Mouse (Mus musculus) intestine, embryonic 14.5 days (tissue): ENCODE results near the gene Fsd1. TPM values are rescaled to one million over a fixed set of nuclear protein-coding genes. Genes with fewer than 3 reads are reported as not detected.

Experiments used
- ATAC-seq: fragments of 200-750 bp; cut with Nextera tagmentation; replicated peaks from 2 replicates; pipeline ENCODE4 v1.8.0; 2017; ENCODE audit warnings: low read depth, moderate number of reproducible peaks, moderate TSS enrichment, moderate library complexity; ENCODE audit not compliant: low FRiP score, low TSS enrichment
- DNase-seq: peaks from one replicate; pipeline ENCODE4 v3.0.0-alpha.2; 2018; ENCODE audit warnings: low spot score
- H3K27ac ChIP-seq: fragments of 300-500 bp; sonication (generic); 2 replicates; pipeline ENCODE4 v1.5.1; 2014; ENCODE audit warnings: low read depth, mild to moderate bottlenecking, control low read depth
- H3K27me3 ChIP-seq: fragments of 300-500 bp; sonication (generic); replicated peaks from 2 replicates; pipeline ENCODE4 v1.6.1; 2014; ENCODE audit warnings: low read length, control low read depth; ENCODE audit not compliant: control insufficient read depth, insufficient read depth
- H3K36me3 ChIP-seq: fragments of 300-500 bp; sonication (generic); 2 replicates; pipeline ENCODE4 v1.6.1; 2014; ENCODE audit warnings: low read length, control low read depth; ENCODE audit not compliant: control insufficient read depth, insufficient read depth
- H3K4me1 ChIP-seq: fragments of 300-500 bp; sonication (generic); replicated peaks from 2 replicates; pipeline ENCODE4 v1.6.1; 2014; ENCODE audit warnings: low read length, control low read depth, mixed read lengths; ENCODE audit not compliant: control insufficient read depth, insufficient read depth
- H3K4me2 ChIP-seq: fragments of 300-500 bp; sonication (generic); 2 replicates; pipeline ENCODE4 v1.6.1; 2014; ENCODE audit warnings: low read length
- H3K4me3 ChIP-seq: fragments of 300-500 bp; sonication (generic); 2 replicates; pipeline ENCODE4 v1.5.1; 2014; ENCODE audit warnings: low read depth, low read length, control low read depth, mixed read lengths
- H3K9ac ChIP-seq: fragments of 300-500 bp; sonication (generic); 2 replicates; pipeline ENCODE4 v1.6.1; 2014; ENCODE audit warnings: mild to moderate bottlenecking, low read length
- H3K9me3 ChIP-seq: fragments of 300-500 bp; sonication (generic); 2 replicates; pipeline ENCODE4 v1.6.1; 2016; ENCODE audit warnings: low read length, control low read depth; ENCODE audit not compliant: control insufficient read depth
- WGBS: fragments of 180-500 bp; shearing (Covaris S2); extraction: QIAGEN DNeasy Blood & Tissue Kit; methylation state at CpG from one replicate; pipeline ENCODE4 v1.1.7; 2014; 5-methylcytosine and 5-hydroxymethylcytosine counted together
- polyA plus RNA-seq: library from polyadenylated mRNA; unstranded; fragments of >200 nt; fragmentation: Nextera tagmentation; extraction: Ambion mirVana; gene quantifications from 2 replicates; pipeline ENCODE4 v1.2.1, GENCODE M21; 2014

The Fsd1 gene
- polyA plus RNA-seq, 1 experiment from 2014 or later = 16.9 TPM

GRCm38 (mm10) chr17:56009962-56010240, 23.6 kb downstream of the Fsd1 start:
- Histone ChIP-seq H3K4me2 (peak overlapping the region; percentile 100), H3K4me3 (peak overlapping the region; percentile 94), H3K9ac (peak overlapping the region; percentile 70), H3K36me3 (peaks cover 33% of the 10 kb centered on the region), H3K9me3 (no peaks in the 10 kb centered on the region), H3K27ac (no peak overlapping the region), H3K27me3 (no peaks in the 10 kb centered on the region), H3K4me1 (peaks cover 20% of the 10 kb centered on the region)
- WGBS = 35% methylated on average over 2 of the region's 2 CpGs
- DNase-seq (no peak), ATAC-seq (no peak)

- Histone ChIP-seq H3K9ac (peak overlapping the region; percentile 22; the same call in 1 of the 2 replicates), H3K4me2 (peak overlapping the region; percentile 100), H3K36me3 (peaks cover 37% of the 10 kb centered on the region), H3K27me3 (no peaks in the 10 kb centered on the region), H3K9me3 (no peaks in the 10 kb centered on the region), H3K4me3 (peak overlapping the region; percentile 94), H3K27ac (no peak overlapping the region), H3K4me1 (peaks cover 20% of the 10 kb centered on the region)
- DNase-seq = no peak
- WGBS = 66% methylated on average over 14 of the region's 14 CpGs
- no peak for ATAC-seq
These were observed 23.9 kb downstream of the Fsd1 start for GRCm38 (mm10) chr17:56010255-56010654.

DNA sequence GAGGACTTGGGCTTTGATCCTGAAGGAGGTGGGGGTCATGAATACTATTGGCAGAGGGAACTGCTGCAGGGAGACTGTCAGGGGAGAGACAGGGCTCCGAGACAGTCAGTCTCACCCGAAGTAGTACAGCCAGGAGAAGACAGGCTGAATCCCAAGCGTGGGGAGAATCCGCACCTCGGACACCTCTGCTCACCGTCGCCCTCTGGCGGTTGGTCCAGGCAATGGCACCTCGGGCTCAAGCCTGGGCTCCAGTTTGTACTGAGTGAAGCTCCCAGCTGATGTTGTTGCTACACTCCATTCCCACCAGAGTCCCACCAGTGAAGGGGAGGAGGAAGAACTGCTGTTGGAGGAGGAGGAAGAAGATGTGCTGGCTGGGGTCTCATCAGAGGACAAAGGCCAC, 24.4 kb downstream of the Fsd1 start:
- H3K9ac ChIP-seq = no peak overlapping the region
- WGBS = 17% methylated on average over 9 of the region's 9 CpGs
- DNase-seq = peak; percentile 92

GRCm38 (mm10) chr17:56011441-56011840, 25.1 kb downstream of the Fsd1 start:
- no peaks in the 10 kb centered on the region for H3K27me3 ChIP-seq
- no peaks in the 10 kb centered on the region for H3K9me3 ChIP-seq
- H3K9ac ChIP-seq = no peak overlapping the region
- H3K4me1 ChIP-seq = peaks cover 20% of the 10 kb centered on the region
- WGBS = 86% methylated on average over 7 of the region's 7 CpGs
- H3K27ac ChIP-seq = no peak overlapping the region
- no peak overlapping the region for H3K4me2 ChIP-seq
- no peak for DNase-seq
- no peak for ATAC-seq
- H3K4me3 ChIP-seq = no peak overlapping the region
- peaks cover 49% of the 10 kb centered on the region for H3K36me3 ChIP-seq

More for the DNA sequence above, 24.4 kb downstream of the Fsd1 start:
- H3K4me1 ChIP-seq = peaks cover 20% of the 10 kb centered on the region
- peaks cover 41% of the 10 kb centered on the region for H3K36me3 ChIP-seq
- H3K4me2 ChIP-seq = peak overlapping the region; percentile 100
- H3K9me3 ChIP-seq = no peaks in the 10 kb centered on the region
- peak overlapping the region; percentile 94; the same call in 1 of the 2 replicates for H3K4me3 ChIP-seq
- no peak for ATAC-seq
- no peaks in the 10 kb centered on the region for H3K27me3 ChIP-seq
- H3K27ac ChIP-seq = no peak overlapping the region

GRCm38 (mm10) chr17:56015293-56015692, 29.0 kb downstream of the Fsd1 start:
- Histone ChIP-seq H3K9ac (no peak overlapping the region), H3K36me3 (peaks cover 86% of the 10 kb centered on the region), H3K4me2 (no peak overlapping the region), H3K27me3 (no peaks in the 10 kb centered on the region), H3K4me1 (peaks cover 3% of the 10 kb centered on the region), H3K4me3 (no peak overlapping the region), H3K27ac (no peak overlapping the region), H3K9me3 (no peaks in the 10 kb centered on the region)
- no peak for ATAC-seq
- DNase-seq = no peak
- 94% methylated on average over 9 of the region's 9 CpGs for WGBS

DNA sequence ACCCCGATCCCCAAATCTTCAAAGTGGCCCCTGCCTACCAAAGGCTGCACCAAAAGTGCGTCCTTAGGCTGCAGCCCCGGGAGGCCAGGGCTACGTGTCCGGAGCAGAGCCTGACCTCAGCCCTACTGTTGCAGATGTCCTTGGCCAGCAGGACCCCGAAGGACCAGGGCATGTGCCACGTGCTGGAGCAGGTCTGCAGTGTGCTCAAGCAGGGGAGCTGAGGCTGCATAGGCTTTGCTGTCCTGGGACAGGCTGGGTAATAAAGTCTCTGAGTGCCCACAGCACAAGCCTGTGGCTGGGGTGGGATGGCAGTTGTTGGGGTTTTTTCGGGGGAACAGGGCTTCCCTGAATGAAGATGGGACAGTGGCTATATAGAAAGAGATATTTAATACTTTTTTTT, 30.1 kb downstream of the Fsd1 start:
- no peak overlapping the region for H3K4me3 ChIP-seq
- H3K36me3 ChIP-seq = peaks cover 82% of the 10 kb centered on the region
- no peaks in the 10 kb centered on the region for H3K9me3 ChIP-seq
- 87% methylated on average over 8 of the region's 8 CpGs for WGBS
- no peak for DNase-seq
- ATAC-seq = no peak
- no peak overlapping the region for H3K4me2 ChIP-seq
- no peak overlapping the region for H3K9ac ChIP-seq
- H3K27ac ChIP-seq = no peak overlapping the region
- no peaks in the 10 kb centered on the region for H3K27me3 ChIP-seq
- H3K4me1 ChIP-seq = no peaks in the 10 kb centered on the region

GRCm38 (mm10) chr17:56016793-56017785, 30.8 kb downstream of the Fsd1 start:
- Histone ChIP-seq H3K36me3 (peaks cover 75% of the 10 kb centered on the region), H3K27ac (no peak overlapping the region), H3K4me2 (no peak overlapping the region), H3K4me1 (no peaks in the 10 kb centered on the region), H3K9ac (no peak overlapping the region), H3K27me3 (no peaks in the 10 kb centered on the region), H3K4me3 (no peak overlapping the region), H3K9me3 (no peaks in the 10 kb centered on the region)
- DNase-seq = no peak
- WGBS = 79% methylated on average over 15 of the region's 15 CpGs
- ATAC-seq = no peak

DNA sequence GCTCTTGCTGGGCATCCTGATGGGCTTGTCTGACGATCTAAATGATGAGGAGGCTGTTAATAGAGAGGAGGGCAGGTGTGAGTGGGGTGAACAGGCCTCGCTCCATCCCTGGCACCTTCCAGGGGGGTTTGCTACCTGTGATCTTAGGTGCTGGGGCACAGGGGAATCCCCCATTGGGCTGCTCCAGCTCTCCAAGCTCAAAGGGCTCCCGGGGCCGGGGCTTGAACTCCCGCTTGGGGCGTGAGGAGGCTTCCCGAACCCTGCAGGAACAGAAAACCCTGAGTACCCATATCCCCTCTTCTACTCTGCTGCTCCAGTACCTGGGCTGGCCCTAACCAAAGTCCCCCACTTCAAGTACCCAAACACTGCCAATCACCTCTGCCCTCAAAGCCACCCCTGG, 31.5 kb downstream of the Fsd1 start:
- 84% methylated on average over 7 of the region's 7 CpGs for WGBS
- DNase-seq (no peak), ATAC-seq (no peak)
- Histone ChIP-seq H3K4me3 (no peak overlapping the region), H3K27me3 (no peaks in the 10 kb centered on the region), H3K36me3 (peaks cover 69% of the 10 kb centered on the region), H3K9ac (no peak overlapping the region), H3K4me1 (no peaks in the 10 kb centered on the region), H3K4me2 (no peak overlapping the region), H3K27ac (no peak overlapping the region), H3K9me3 (no peaks in the 10 kb centered on the region)
